Mouse (Mus musculus) thymus, adult 18-20 months (tissue): ENCODE results near the gene Rgr.
"Not testable (repeated sequence)": the region's sequence is repeated elsewhere in the genome, so short reads cannot be mapped to it uniquely, and the experiment has no call there.

Experiments used
- DNase-seq, 2 experiments: peaks; one replicate each; pipeline ENCODE4 v3.0.0; 2022; ENCODE audit warnings: mixed read lengths in 2 of 2

Rgr gene

GRCm38 (mm10) chr14:37000780-37001179 is 48.0 kb downstream of the Rgr start:
- not testable (repeated sequence) for DNase-seq

- no peak for DNase-seq
These were observed 59.0 kb downstream of the Rgr start for GRCm38 (mm10) chr14:36989784-36990183.

DNA sequence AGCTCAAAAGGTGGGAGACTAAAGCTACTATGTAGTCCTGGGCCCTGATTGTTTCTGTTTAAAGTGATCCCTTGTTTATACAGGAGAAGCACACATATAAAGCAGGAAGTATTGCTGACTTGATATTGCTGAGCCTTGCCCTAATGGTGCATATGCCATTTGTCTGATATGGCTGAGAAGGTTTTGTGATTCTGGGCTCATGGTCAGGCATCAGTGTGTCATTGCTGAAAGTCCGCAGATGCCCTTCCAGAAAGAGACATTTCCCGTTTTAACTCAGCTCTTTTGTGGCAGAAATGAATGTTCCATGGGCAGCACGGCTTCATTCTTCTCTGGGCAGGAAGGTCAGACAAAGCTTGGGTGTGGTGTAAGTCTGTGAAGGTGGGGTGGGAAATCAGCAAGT is 63.1 kb downstream of the Rgr start:
- no peak for DNase-seq
